Mouse (Mus musculus) testis, postnatal 14 days (tissue): ENCODE measurements around the gene Emilin2.
A peak's percentile ranks its signal among the peaks of the same experiment; 100 is the strongest.

ENCODE experiments used
- DNase-seq: peaks from one replicate; pipeline ENCODE4 v3.0.0; 2021; ENCODE audit warnings: low spot score

The Emilin2 gene

DNA sequence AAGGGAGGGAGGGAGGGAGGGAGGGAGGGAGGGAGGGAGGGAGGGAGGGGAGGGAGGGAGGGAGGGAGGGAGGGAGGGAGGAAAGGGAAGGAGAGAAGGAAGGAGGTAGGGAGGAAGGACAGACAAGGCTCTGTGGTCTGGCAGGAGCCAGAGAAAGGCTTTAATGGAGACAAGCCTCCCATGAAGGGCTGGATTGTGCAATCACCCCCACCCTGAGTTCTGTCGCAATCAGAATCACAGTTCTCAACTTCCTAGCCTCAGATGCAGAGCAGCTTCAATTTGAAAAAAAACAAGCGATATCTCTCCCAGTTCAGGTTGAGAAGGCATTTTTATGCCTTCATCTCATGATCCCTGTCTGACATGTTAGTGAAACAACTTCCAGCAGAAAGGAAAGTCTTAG, 11.4 kb downstream of the Emilin2 start:
- no peak for DNase-seq

DNA sequence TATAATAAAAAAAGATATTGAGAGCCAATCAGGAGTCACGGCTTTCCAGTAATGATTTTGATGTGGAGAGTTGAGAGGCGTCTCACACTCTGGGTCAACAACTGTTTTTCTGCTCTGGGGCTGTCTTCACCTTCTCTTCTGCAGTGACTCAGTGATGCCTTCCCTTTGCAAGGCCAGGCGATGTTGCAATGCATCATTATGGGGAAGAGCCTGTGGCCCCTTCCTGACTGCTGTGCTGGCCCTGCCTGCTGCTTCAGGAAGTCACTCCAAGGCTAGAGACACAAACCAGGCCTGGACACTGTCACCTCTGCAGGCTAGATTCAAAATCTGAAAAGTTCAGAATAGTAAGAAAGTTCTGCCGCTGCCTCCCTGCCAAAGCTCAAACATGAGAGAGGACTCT, 11.9 kb downstream of the Emilin2 start:
- DNase-seq = no peak

DNA sequence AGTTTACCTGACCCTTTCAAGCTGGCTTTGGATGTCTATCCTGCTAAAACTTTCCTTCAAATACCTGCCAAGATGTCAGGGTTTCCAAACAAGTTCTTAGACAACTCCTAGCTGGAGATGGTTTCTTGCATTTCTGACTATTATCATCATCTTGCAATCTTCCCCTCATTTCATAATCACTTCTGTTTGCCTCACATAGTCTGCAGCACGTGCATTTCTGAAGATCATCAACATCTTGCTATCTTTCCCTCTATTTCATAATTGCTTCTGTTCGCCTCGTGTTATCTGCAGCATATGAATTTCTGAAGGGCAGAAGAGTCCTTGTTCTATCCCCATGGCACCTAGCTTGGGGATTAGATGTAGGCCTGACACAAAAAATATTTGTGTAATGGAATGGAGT, 17.2 kb downstream of the Emilin2 start:
- DNase-seq = no peak

- no peak for DNase-seq
These were observed 18.9 kb downstream of the Emilin2 start for GRCm38 (mm10) chr17:71292897-71293296.

GRCm38 (mm10) chr17:71291897-71292420, 19.8 kb downstream of the Emilin2 start:
- no peak for DNase-seq

DNA sequence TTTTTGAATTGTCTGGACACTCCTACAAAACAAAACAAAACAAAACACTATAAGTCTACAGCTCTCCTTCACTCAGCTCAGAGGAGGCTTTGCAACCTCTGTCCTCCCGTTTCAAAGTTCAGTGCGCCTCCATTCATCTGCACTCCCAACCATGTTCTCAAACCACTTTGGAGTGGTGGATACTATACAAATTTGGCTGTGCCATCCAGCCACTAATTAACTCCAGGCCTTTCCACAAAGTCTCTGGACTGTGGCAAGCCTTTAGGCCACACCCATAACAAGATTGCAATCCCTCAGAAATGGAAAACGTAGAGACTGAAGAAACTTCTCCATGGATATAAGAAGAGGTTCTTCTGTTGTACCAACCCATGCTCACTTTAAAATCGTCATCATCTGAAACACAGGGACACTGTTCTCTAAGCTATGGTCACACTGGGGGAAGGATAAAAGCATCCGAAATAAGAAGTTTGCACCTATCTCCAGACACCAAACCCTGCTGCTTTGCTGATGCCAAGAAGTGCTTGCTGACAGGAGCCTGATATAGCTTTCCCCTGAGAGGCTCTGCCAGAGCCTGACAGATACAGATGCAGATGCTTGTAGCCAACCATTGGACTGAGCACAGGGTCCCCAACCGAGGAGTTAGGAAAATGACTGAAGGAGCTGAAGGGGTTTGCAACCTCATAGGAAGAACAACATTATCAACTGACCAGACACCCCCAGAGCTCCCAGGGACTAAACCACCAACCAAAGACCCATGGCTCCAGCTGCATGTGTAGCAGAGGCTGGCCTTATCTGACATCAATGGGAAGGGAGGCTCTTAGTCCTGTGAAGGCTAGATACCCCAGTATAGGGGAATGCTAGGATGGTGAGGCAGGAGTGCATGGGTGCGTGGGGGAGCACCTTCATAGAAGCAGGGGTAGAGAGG, 21.0 kb downstream of the Emilin2 start:
- DNase-seq = no peak

- DNase-seq = no peak
These were observed 22.1 kb downstream of the Emilin2 start for GRCm38 (mm10) chr17:71289572-71290176.

GRCm38 (mm10) chr17:71288808-71289548, 22.8 kb downstream of the Emilin2 start:
- no peak for DNase-seq

- no peak for DNase-seq
These were observed 23.5 kb downstream of the Emilin2 start for GRCm38 (mm10) chr17:71288145-71288758.

GRCm38 (mm10) chr17:71287586-71287985, 24.2 kb downstream of the Emilin2 start:
- DNase-seq = no peak

DNA sequence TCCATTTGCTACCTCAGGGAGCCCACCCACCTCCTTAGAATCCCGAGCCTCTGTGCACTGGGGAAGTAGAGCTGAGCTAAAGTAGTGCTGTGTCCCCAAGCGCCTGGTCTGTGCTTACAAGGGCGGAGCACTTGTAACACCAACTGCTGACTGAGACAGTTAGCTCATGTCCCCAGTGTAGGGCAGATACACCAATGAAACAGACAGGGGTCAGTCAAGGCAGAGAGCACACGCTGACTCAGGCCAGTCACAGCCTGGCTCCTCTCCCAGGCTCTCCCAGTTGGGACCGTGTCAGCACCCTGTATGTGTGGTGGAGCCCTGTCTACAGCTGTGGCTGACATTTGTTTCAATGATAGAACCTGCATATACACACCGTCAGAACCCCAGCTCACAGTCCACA, 25.8 kb downstream of the Emilin2 start:
- DNase-seq = no peak

- no peak for DNase-seq
These were observed 26.9 kb downstream of the Emilin2 start for GRCm38 (mm10) chr17:71284890-71285289.

- peak; percentile 60 for DNase-seq
These were observed 28.5 kb downstream of the Emilin2 start for GRCm38 (mm10) chr17:71283237-71283636.

- no peak for DNase-seq
These were observed 29.1 kb downstream of the Emilin2 start for GRCm38 (mm10) chr17:71282716-71283115.

- DNase-seq = no peak
These were observed 33.9 kb downstream of the Emilin2 start for GRCm38 (mm10) chr17:71277701-71278491.

GRCm38 (mm10) chr17:71276771-71277170, 35.0 kb downstream of the Emilin2 start:
- no peak for DNase-seq

GRCm38 (mm10) chr17:71273901-71274300, 37.9 kb downstream of the Emilin2 start:
- DNase-seq = no peak

DNA sequence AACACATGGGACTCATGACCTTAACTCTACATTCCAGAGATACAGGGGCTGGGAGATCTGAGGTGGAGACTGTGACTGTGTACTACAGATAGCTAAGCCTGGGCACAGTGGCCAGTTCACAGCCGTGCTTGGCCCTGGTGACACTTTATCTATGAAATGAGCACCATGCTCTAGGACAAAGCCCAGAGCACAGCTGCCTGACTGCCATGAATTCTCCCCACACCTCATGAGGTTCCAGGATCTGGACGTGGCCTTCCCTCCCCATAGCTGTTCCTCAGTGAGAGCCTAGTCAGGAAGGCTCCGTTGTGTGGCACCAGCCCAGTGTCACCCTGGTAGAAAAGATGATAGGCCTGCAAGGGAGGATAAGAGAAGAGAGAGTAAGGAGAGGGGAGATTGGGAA, 43.2 kb downstream of the Emilin2 start:
- no peak for DNase-seq

- DNase-seq = no peak
These were observed 43.6 kb downstream of the Emilin2 start for GRCm38 (mm10) chr17:71268152-71268551.

GRCm38 (mm10) chr17:71267374-71267773, 44.4 kb downstream of the Emilin2 start:
- DNase-seq = no peak
